Mouse (Mus musculus) frontal cortex, postnatal 25 days (tissue): ENCODE measurements at regions not wholly inside any gene's neighbourhood (a gene's known extent, or its start where the extent isn't known, plus 50 kb on each side); places are given as distances from the start of the nearest gene placed in this dataset.

Experiments used
- DNase-seq, 2 experiments: peaks; one replicate each; pipeline ENCODE4 v3.0.0; 2022; ENCODE audit warnings: low spot score in 2 of 2

GRCm38 (mm10) chr1:154995778-154996390, 103.6 kb downstream of the Ier5 start:
- DNase-seq = no peak

GRCm38 (mm10) chr1:154993927-154994856, 105.2 kb downstream of the Ier5 start:
- no peak for DNase-seq

DNA sequence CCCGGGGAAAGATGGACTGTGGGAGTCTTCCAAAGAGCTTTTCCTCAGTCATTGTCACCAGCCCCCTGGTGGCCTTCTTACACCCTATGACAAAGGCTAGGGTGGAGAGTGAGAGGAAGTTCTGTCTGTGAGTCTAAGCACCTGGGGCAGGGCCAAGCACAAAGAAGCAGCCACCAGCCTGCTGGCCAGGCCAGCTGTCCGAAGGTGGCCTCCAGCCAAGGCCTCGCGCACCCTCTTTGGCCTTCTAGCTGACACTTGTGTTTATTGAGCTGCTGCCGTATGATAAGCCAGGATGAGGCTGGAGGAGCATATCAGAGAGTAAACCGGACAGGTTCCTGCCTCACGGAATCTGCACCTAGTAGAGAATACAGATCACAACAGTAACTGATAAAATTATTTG, 99.0 kb upstream of the Cacna1e start:
- DNase-seq = no peak

DNA sequence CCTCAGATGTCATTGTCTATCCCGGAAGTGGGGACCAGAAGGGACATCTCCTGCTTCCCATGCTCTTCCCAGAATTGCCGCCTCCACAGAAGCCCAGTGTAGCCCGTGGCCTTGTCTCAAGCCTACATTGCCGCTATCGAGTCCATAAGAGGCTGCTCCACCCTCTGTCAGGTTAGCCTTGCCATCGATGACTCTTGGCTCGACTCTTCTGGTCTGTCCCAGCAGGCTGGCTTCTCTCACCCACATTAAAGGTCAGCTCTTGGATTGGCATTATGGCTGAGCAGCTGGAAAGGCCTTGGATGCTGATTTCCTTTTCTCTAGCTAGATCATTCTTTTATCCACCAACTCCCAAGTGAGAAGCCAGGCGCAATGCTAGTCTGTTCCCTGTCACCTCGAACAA, 98.5 kb upstream of the Cacna1e start:
- DNase-seq = no peak

DNA sequence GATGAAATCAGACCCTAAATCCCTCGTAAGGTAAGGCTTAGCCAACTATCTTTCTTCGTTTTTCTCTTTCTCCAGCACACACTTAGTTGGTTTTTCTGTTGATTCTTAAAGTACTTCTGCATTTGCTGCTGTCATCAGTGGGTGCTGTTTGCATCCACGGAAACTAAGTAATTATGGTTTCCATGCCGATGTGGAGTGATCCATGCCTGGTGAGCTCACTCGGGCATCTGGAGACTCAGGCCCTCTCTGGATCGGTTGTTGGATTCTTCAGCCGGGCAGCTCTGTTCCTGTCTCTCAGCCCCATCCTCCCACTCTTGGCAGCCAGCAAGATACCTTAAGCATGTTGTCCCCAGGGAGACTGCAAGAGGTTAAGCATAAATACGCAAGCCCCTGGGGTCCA, 97.4 kb upstream of the Cacna1e start:
- no peak for DNase-seq

GRCm38 (mm10) chr1:154975732-154976131, 91.4 kb upstream of the Cacna1e start:
- DNase-seq = no peak

- DNase-seq = no peak
Observed at GRCm38 (mm10) chr1:154961271-154961670, 77.0 kb upstream of the Cacna1e start.

- DNase-seq = no peak
Observed at GRCm38 (mm10) chr1:154956625-154957031, 72.3 kb upstream of the Cacna1e start.

- no peak for DNase-seq
Observed at GRCm38 (mm10) chr1:154952679-154953078, 68.4 kb upstream of the Cacna1e start.
